Mouse (Mus musculus): ENCODE data around the gene Gm20388.

GRCm38 (mm10) chr8:123041774-123042105 is 3131.1 kb downstream of the Gm20388 start:
- TF ChIP-seq CTCF (IDR thresholded peaks at IDR 0.05; ENCODE audit: low read depth), result no peak
- TF ChIP-seq EP300 (optimal IDR thresholded peaks at IDR 0.05), result no peak
